Mouse (Mus musculus) heart, postnatal 0 days (tissue): Measurements from ENCODE around the gene Bloc1s5.

Experiments used
- CTCF ChIP-seq: IDR thresholded peaks from 2 replicates; pipeline ENCODE4 v1.5.1; 2016; ENCODE audit warnings: antibody characterized with exemption, control low read depth, low read depth
- EP300 ChIP-seq: IDR thresholded peaks from 2 replicates; pipeline ENCODE4 v1.6.1; 2016; ENCODE audit warnings: antibody characterized with exemption, low read depth

- TF ChIP-seq CTCF (no peak), EP300 (no peak)
Measured at GRCm38 (mm10) chr13:38573281-38573680, 61.6 kb downstream of the Bloc1s5 start.
